Mouse (Mus musculus) liver, embryonic 11.5 days (tissue): ENCODE data around the gene Vmn1r111. TPM values are rescaled to one million over a fixed set of nuclear protein-coding genes. Genes with fewer than 3 reads are reported as not detected.
"Not testable (repeated sequence)": the region's sequence is repeated elsewhere in the genome, so short reads cannot be mapped to it uniquely, and the experiment has no call there.

ENCODE experiments used
- ATAC-seq: fragments of 200-750 bp; cut with Nextera tagmentation; replicated peaks from 2 replicates; pipeline ENCODE4 v1.8.0; 2017; ENCODE audit warnings: moderate number of reproducible peaks, mild to moderate bottlenecking, moderate TSS enrichment, moderate library complexity; ENCODE audit not compliant: low FRiP score
- DNase-seq: peaks from one replicate; pipeline ENCODE4 v3.0.0-alpha.2; 2017; ENCODE audit warnings: low spot score
- H3K27ac ChIP-seq: fragments of 300-500 bp; sonication (generic); 2 replicates; pipeline ENCODE4 v1.5.1; 2014; ENCODE audit warnings: mild to moderate bottlenecking, low read depth, low read length, control low read depth
- H3K27me3 ChIP-seq: fragments of 300-500 bp; sonication (generic); replicated peaks from 2 replicates; pipeline ENCODE4 v1.6.1; 2014; ENCODE audit warnings: low read length, mixed read lengths; ENCODE audit not compliant: control insufficient read depth, insufficient read depth
- H3K36me3 ChIP-seq: fragments of 300-500 bp; sonication (generic); 2 replicates; pipeline ENCODE4 v1.6.1; 2014; ENCODE audit warnings: mild to moderate bottlenecking, low read length, moderate library complexity, mixed read lengths; ENCODE audit not compliant: control insufficient read depth, insufficient read depth
- H3K4me1 ChIP-seq: fragments of 300-500 bp; sonication (generic); replicated peaks from 2 replicates; pipeline ENCODE4 v1.6.1; 2014; ENCODE audit warnings: low read length, mixed read lengths; ENCODE audit not compliant: control insufficient read depth, insufficient read depth
- H3K4me2 ChIP-seq: fragments of 300-500 bp; sonication (generic); 2 replicates; pipeline ENCODE4 v1.6.1; 2014; ENCODE audit warnings: mild to moderate bottlenecking, control low read depth, moderate library complexity
- H3K4me3 ChIP-seq: fragments of 300-500 bp; sonication (generic); 2 replicates; pipeline ENCODE4 v1.5.1; 2014; ENCODE audit warnings: low read depth, low read length, control low read depth
- H3K9ac ChIP-seq: fragments of 300-500 bp; sonication (generic); 2 replicates; pipeline ENCODE4 v1.6.1; 2014; ENCODE audit warnings: low read depth, low read length, control low read depth
- H3K9me3 ChIP-seq: fragments of 300-500 bp; sonication (generic); 2 replicates; pipeline ENCODE4 v1.6.1; 2016; ENCODE audit warnings: low read length, inconsistent platforms, mixed read lengths; ENCODE audit not compliant: control insufficient read depth
- WGBS: fragments of 180-500 bp; shearing (Covaris S2); extraction: QIAGEN DNeasy Blood & Tissue Kit; methylation state at CpG from one replicate; pipeline ENCODE4 v1.1.7; 2014; 5-methylcytosine and 5-hydroxymethylcytosine counted together
- polyA plus RNA-seq: library from polyadenylated mRNA; unstranded; fragments of >200 nt; fragmentation: Nextera tagmentation; extraction: Ambion mirVana; gene quantifications from 2 replicates; pipeline ENCODE4 v1.2.1, GENCODE M21; 2014

Vmn1r111 gene
- not detected in 2 replicates for polyA plus RNA-seq

DNA sequence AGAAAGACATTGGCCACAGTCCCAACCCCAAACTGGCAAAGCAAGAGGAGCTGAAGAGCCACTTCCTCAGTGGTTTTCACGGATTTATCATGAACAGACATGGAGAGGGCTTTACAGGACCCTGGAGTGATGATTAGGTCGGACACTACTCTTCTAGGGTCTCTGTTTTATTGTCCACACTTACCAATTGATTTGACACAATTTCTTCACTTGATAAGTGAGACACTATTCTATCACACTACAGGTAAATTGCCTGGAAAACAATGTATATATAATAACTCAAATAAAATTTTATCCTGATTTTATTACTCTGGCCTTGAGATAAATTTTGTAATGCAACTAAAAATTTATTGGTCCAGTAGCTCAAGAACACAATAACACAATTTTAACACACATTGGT lies at the start of gene Vmn1r111:
Vmn1r111 (minus strand) TSS at position 101 of the 400 bp plus-strand sequence.
- DNase-seq, H3K27me3 ChIP-seq, H3K4me3 ChIP-seq, H3K27ac ChIP-seq, ATAC-seq, H3K9ac ChIP-seq, H3K4me1 ChIP-seq, H3K4me2 ChIP-seq, H3K36me3 ChIP-seq, H3K9me3 ChIP-seq: not testable (repeated sequence)
- no CpG with 5 or more reads among the region's 2 CpGs for WGBS

DNA sequence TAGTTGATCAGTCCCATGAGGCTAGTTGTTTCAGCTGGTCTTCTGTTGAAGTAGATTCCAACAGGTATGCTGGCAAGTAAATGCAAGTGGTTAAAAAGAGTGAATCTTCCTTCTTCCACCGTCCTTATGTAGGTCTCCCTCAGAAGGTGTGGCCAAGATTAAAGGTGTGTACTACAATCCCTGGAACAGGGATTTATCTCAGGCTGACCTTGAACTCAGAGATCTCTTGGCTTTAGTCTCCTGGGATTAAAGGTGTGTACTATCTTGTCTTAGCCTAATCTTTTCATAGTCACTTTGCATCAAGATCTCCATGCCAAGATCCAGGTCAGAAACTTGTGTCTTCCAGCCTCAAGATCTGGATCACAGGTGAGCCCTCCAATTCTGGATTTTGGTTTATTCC lies 27.5 kb upstream of the Vmn1r111 start, which contains the start of gene Gm10668:
Gm10668 (minus strand) TSS at position 101 of the 400 bp plus-strand sequence.
- H3K27me3 ChIP-seq, ATAC-seq, H3K27ac ChIP-seq, DNase-seq, H3K4me1 ChIP-seq, H3K9me3 ChIP-seq, H3K4me2 ChIP-seq, H3K4me3 ChIP-seq, H3K9ac ChIP-seq, H3K36me3 ChIP-seq: not testable (repeated sequence)
- no CpG with 5 or more reads among the region's 1 CpGs for WGBS

DNA sequence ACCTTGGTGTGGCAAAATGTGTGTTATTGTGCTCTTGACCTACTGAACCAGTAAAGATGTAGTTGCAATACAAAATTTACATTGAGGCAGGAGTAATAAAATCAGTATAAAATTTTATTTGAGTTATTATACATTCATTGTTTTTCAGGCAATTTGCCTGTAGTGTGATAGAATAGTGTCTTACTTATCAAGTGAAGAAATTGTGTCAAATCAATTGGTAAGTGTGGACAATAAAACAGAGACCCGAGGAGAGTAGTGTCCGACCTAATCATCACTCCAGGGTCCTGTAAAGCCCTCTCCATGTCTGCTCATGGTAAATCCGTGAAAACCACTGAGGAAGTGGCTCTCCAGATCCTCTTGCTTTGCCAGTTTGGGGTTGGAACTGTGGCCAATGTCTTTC lies 34.4 kb downstream of the Vmn1r111 start, which contains the start of gene Vmn1r107:
Vmn1r107 (plus strand) TSS at position 301 of the 400 bp plus-strand sequence.
- not testable (repeated sequence) for H3K4me1 ChIP-seq, H3K27ac ChIP-seq, H3K36me3 ChIP-seq, H3K9ac ChIP-seq, H3K4me2 ChIP-seq, H3K27me3 ChIP-seq, H3K4me3 ChIP-seq, ATAC-seq, DNase-seq, H3K9me3 ChIP-seq
- WGBS = no CpG with 5 or more reads among the region's 3 CpGs

Other genes with a start within 250 kb of the Vmn1r111 start
- gene Gm10670, start 228.3 kb downstream of the Vmn1r111 start, polyA plus RNA-seq = not detected in 2 replicates
- gene Vmn1r103, start 192.7 kb downstream of the Vmn1r111 start, polyA plus RNA-seq = not detected in 2 replicates
- gene Vmn1r104, start 169.4 kb downstream of the Vmn1r111 start, polyA plus RNA-seq = not detected in 2 replicates
- gene Gm5726, start 157.5 kb downstream of the Vmn1r111 start, polyA plus RNA-seq = not detected in 2 replicates
- gene Gm4141, start 127.0 kb downstream of the Vmn1r111 start, polyA plus RNA-seq = not detected in 2 replicates
- gene Gm4513, start 104.2 kb downstream of the Vmn1r111 start, polyA plus RNA-seq = not detected in 2 replicates
- not detected in 2 replicates for gene Vmn1r107, start 34.3 kb downstream of the Vmn1r111 start, polyA plus RNA-seq
- not detected in 2 replicates for gene Gm10668, start 27.4 kb upstream of the Vmn1r111 start, polyA plus RNA-seq
- not detected in 2 replicates for gene Vmn1r112, start 68.0 kb upstream of the Vmn1r111 start, polyA plus RNA-seq
- gene Vmn1r113, start 84.1 kb upstream of the Vmn1r111 start, polyA plus RNA-seq = not detected in 2 replicates
- not detected in 2 replicates for gene Vmn1r114, start 109.0 kb upstream of the Vmn1r111 start, polyA plus RNA-seq
- not detected in 2 replicates for gene Vmn1r115, start 141.8 kb upstream of the Vmn1r111 start, polyA plus RNA-seq
- not detected in 2 replicates for gene Vmn1r116, start 169.0 kb upstream of the Vmn1r111 start, polyA plus RNA-seq
- gene Vmn1r117, start 180.9 kb upstream of the Vmn1r111 start, polyA plus RNA-seq = not detected in 2 replicates
- gene Vmn1r118, start 209.1 kb upstream of the Vmn1r111 start, polyA plus RNA-seq = not detected in 2 replicates